Mouse (Mus musculus) embryonic facial prominence, embryonic 15.5 days (tissue): ENCODE measurements at regions not wholly inside any gene's neighbourhood (a gene's known extent, or its start where the extent isn't known, plus 50 kb on each side); places are given as distances from the start of the nearest gene placed in this dataset.

Source experiments
- ATAC-seq: fragments of 200-750 bp; cut with Nextera tagmentation; 2 replicates; pipeline ENCODE4 v1.8.0; 2017; ENCODE audit warnings: low read depth, moderate TSS enrichment; ENCODE audit not compliant: insufficient number of reproducible peaks, low FRiP score, low TSS enrichment
- H3K27ac ChIP-seq: fragments of 300-500 bp; sonication (generic); replicated peaks from 2 replicates; pipeline ENCODE4 v1.5.1; 2015; ENCODE audit warnings: mild to moderate bottlenecking, inconsistent platforms
- H3K27me3 ChIP-seq: fragments of 300-500 bp; sonication (generic); 2 replicates; pipeline ENCODE4 v1.6.1; 2015; ENCODE audit warnings: inconsistent platforms
- H3K36me3 ChIP-seq: fragments of 300-500 bp; sonication (generic); 2 replicates; pipeline ENCODE4 v1.6.1; 2015; ENCODE audit warnings: mild to moderate bottlenecking, inconsistent platforms
- H3K4me1 ChIP-seq: fragments of 300-500 bp; sonication (generic); 2 replicates; pipeline ENCODE4 v1.6.1; 2015; ENCODE audit warnings: inconsistent platforms
- H3K4me2 ChIP-seq: fragments of 300-500 bp; sonication (generic); replicated peaks from 2 replicates; pipeline ENCODE4 v1.6.1; 2015; ENCODE audit warnings: mild to moderate bottlenecking, inconsistent platforms
- H3K4me3 ChIP-seq: fragments of 300-500 bp; sonication (generic); replicated peaks from 2 replicates; pipeline ENCODE4 v1.5.1; 2015; ENCODE audit warnings: mild to moderate bottlenecking, inconsistent platforms
- H3K9ac ChIP-seq: fragments of 300-500 bp; sonication (generic); 2 replicates; pipeline ENCODE4 v1.6.1; 2015; ENCODE audit warnings: inconsistent platforms
- H3K9me3 ChIP-seq: fragments of 300-500 bp; sonication (generic); replicated peaks from 2 replicates; pipeline ENCODE4 v1.6.1; 2016; ENCODE audit warnings: inconsistent platforms
- WGBS: fragments of 180-500 bp; shearing (Covaris S2); methylation state at CpG from one replicate; pipeline ENCODE4 v1.1.7; 2015; 5-methylcytosine and 5-hydroxymethylcytosine counted together

GRCm38 (mm10) chr15:62490548-62490947 is 1354.4 kb downstream of the Gsdmc2 start:
- H3K4me2 ChIP-seq = no peak overlapping the region

GRCm38 (mm10) chr15:62486540-62486939 is 1358.4 kb downstream of the Gsdmc2 start:
- Histone ChIP-seq H3K9ac (no peak overlapping the region), H3K36me3 (no peaks in the 10 kb centered on the region), H3K9me3 (no peaks in the 10 kb centered on the region), H3K4me2 (no peak overlapping the region), H3K4me1 (no peaks in the 10 kb centered on the region), H3K27me3 (no peaks in the 10 kb centered on the region), H3K4me3 (no peak overlapping the region), H3K27ac (no peak overlapping the region)
- no peak for ATAC-seq
- WGBS = 70% methylated on average over 6 of the region's 6 CpGs

More at GRCm38 (mm10) chr15:62490548-62490947, 1354.4 kb downstream of the Gsdmc2 start:
- Histone ChIP-seq H3K4me1 (no peaks in the 10 kb centered on the region), H3K9me3 (no peaks in the 10 kb centered on the region), H3K36me3 (no peaks in the 10 kb centered on the region), H3K27ac (no peak overlapping the region), H3K27me3 (no peaks in the 10 kb centered on the region), H3K4me3 (no peak overlapping the region), H3K9ac (no peak overlapping the region)
- WGBS = 75% methylated on average over 2 of the region's 2 CpGs
- no peak for ATAC-seq

GRCm38 (mm10) chr15:62484350-62484749 is 1360.6 kb downstream of the Gsdmc2 start:
- Histone ChIP-seq H3K27ac (no peak overlapping the region), H3K4me3 (no peak overlapping the region), H3K9me3 (no peaks in the 10 kb centered on the region), H3K4me2 (no peak overlapping the region), H3K36me3 (no peaks in the 10 kb centered on the region), H3K4me1 (no peaks in the 10 kb centered on the region), H3K9ac (no peak overlapping the region), H3K27me3 (no peaks in the 10 kb centered on the region)
- no peak for ATAC-seq
- 87% methylated on average over 3 of the region's 3 CpGs for WGBS

DNA sequence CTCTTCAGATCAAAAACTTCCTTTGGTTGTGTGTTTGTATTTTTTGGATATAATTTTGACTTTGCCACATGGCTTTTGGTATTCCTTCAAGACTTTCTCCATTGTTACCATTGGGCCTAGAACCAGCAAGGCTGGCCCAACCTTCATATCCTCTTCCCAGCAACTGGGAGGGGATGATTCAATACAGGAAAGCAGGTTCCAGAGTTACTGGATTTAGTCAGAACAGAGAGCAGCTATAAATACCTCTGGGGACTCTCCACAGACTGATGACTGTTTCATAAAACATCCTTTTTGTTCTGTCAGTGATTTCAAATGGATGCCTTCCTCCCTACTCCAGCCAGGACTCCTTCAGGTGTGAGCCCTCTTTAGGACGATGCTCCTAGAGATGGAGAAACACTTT is 1361.4 kb downstream of the Gsdmc2 start:
- H3K4me3 ChIP-seq = no peak overlapping the region
- ATAC-seq = no peak
- no peak overlapping the region for H3K27ac ChIP-seq
- no peaks in the 10 kb centered on the region for H3K9me3 ChIP-seq
- H3K4me2 ChIP-seq = no peak overlapping the region
- no peaks in the 10 kb centered on the region for H3K36me3 ChIP-seq
- H3K27me3 ChIP-seq = no peaks in the 10 kb centered on the region
- H3K4me1 ChIP-seq = no peaks in the 10 kb centered on the region
- WGBS = 85% methylated on average over 1 of the region's 1 CpGs
- H3K9ac ChIP-seq = no peak overlapping the region

DNA sequence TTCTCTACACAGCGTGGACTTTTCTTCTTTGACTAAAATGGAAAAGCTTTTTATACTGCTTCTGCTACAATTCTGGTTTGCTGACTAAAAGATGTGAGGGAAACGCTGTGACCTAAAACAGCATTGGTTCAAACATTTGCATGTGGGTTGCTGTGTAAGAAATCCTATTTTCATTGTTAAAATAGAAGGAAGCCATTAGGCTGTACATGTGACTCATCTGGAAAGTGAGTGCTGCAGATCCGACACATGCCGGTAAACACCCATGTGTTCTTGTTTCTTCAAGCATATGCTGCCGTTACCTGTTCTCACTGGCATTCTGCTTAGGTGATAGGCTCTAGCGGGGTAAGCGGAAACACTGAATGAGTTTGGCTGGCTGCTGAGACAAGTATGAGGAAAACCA is 1362.6 kb downstream of the Gsdmc2 start:
- no peaks in the 10 kb centered on the region for H3K9me3 ChIP-seq
- no peaks in the 10 kb centered on the region for H3K27me3 ChIP-seq
- H3K4me2 ChIP-seq = no peak overlapping the region
- H3K36me3 ChIP-seq = no peaks in the 10 kb centered on the region
- 77% methylated on average over 7 of the region's 7 CpGs for WGBS
- no peak overlapping the region for H3K27ac ChIP-seq
- no peak for ATAC-seq
- no peak overlapping the region for H3K4me3 ChIP-seq
- no peak overlapping the region for H3K9ac ChIP-seq
- H3K4me1 ChIP-seq = no peaks in the 10 kb centered on the region

DNA sequence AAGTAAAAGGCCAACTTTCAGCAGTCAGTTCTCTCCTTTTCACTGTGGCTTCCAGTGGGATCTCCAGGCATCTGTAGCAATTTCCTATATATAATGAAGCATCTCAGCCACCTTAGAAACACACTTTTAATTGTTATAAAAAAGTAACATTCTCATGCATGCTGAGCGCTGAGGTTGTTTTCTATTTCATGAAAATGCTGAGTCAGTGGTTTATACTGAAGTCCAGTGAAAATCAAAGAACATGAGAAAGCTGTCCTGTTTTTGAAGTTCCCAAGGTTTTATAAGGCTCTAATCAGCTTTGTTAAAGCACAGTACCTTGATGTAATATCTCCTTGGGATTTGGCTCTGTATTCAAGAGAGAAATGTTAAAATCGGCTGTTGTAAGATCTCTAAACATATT is 1367.2 kb downstream of the Gsdmc2 start:
- no peak overlapping the region for H3K27ac ChIP-seq
- H3K27me3 ChIP-seq = no peaks in the 10 kb centered on the region
- no peak overlapping the region for H3K4me3 ChIP-seq
- H3K4me1 ChIP-seq = no peaks in the 10 kb centered on the region
- WGBS = 86% methylated on average over 2 of the region's 2 CpGs
- ATAC-seq = no peak
- no peaks in the 10 kb centered on the region for H3K36me3 ChIP-seq
- H3K4me2 ChIP-seq = no peak overlapping the region
- no peaks in the 10 kb centered on the region for H3K9me3 ChIP-seq
- no peak overlapping the region for H3K9ac ChIP-seq

DNA sequence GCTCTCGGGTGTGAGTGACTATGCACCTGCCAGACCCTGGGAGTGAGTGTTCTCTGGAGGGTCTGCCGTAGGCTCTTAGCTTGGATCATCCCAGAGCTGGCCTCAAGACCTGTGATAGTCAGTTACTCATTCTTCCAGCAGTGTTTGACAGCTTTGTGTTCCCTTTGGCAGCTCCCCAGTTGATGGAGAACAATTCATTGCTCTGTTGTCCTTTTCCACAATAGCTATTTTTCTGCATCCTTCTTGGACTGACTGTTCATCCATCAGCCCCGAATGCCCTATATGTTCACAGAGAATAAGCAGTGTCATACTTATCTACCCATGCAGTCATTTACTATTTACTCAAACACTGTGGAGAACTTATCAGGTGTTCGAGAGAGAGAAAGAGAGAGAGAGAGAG is 1368.5 kb downstream of the Gsdmc2 start:
- H3K4me3 ChIP-seq = no peak overlapping the region
- H3K27ac ChIP-seq = no peak overlapping the region
- no peak overlapping the region for H3K9ac ChIP-seq
- H3K4me2 ChIP-seq = no peak overlapping the region
- no peaks in the 10 kb centered on the region for H3K4me1 ChIP-seq
- WGBS = 87% methylated on average over 4 of the region's 4 CpGs
- no peak for ATAC-seq
- H3K9me3 ChIP-seq = no peaks in the 10 kb centered on the region
- H3K27me3 ChIP-seq = no peaks in the 10 kb centered on the region
- H3K36me3 ChIP-seq = no peaks in the 10 kb centered on the region

- Histone ChIP-seq H3K4me3 (no peak overlapping the region), H3K4me2 (no peak overlapping the region), H3K4me1 (no peaks in the 10 kb centered on the region), H3K9me3 (no peaks in the 10 kb centered on the region), H3K36me3 (no peaks in the 10 kb centered on the region), H3K27ac (no peak overlapping the region), H3K9ac (no peak overlapping the region), H3K27me3 (no peaks in the 10 kb centered on the region)
- ATAC-seq = no peak
- 62% methylated on average over 7 of the region's 7 CpGs for WGBS
Measured at GRCm38 (mm10) chr15:62470683-62471331, 1374.2 kb downstream of the Gsdmc2 start.

DNA sequence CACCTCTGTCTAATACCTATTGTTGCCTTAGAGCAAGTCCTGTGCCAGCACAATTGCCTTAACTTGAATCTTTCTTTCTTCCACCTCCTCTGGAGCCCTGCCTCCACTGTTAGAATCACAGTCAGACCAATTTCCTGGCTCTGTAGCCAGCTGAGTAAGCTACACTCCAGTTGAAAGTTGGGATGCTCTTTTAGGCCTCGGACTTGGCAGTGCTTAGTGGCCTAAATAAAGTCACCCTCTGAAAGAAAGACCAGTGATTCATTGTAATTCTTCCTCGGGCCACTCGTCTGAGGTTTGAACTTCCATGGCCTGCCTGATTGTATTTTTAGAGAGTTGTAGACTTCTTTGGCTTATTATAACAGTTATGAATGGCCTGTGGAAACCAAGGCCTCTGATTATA is 1376.9 kb downstream of the Gsdmc2 start:
- WGBS = 79% methylated on average over 3 of the region's 3 CpGs
- Histone ChIP-seq H3K4me3 (no peak overlapping the region), H3K27ac (no peak overlapping the region), H3K9me3 (no peaks in the 10 kb centered on the region), H3K36me3 (no peaks in the 10 kb centered on the region), H3K27me3 (no peaks in the 10 kb centered on the region), H3K4me1 (no peaks in the 10 kb centered on the region; the same call in 1 of the 2 replicates), H3K4me2 (no peak overlapping the region), H3K9ac (no peak overlapping the region)
- ATAC-seq = no peak

DNA sequence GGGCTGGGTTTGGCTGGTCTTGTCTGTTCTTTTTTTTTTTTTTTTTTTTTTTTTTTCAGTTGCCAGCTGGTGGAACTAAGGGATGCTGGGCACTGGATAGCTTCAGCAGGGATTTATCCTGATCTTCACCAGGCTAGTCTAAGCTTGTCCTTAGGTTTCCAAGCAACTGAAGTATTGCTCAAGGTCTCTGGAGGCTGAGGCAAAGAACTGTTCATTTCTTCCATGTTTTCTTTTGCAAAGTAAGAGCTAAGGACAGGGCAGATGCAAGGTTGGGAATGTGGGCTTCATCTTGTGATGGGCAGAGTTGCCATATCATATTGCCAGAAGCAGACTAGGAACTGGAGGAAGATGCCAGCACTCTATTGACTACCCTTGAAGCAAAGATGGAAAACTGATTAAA is 1378.1 kb downstream of the Gsdmc2 start:
- ATAC-seq = no peak; the same call in 1 of the 2 replicates
- Histone ChIP-seq H3K4me1 (no peaks in the 10 kb centered on the region; the same call in 1 of the 2 replicates), H3K27ac (no peak overlapping the region), H3K9me3 (no peaks in the 10 kb centered on the region), H3K27me3 (no peaks in the 10 kb centered on the region), H3K4me3 (no peak overlapping the region), H3K4me2 (no peak overlapping the region), H3K9ac (no peak overlapping the region), H3K36me3 (no peaks in the 10 kb centered on the region)

- H3K9me3 ChIP-seq = no peaks in the 10 kb centered on the region
- no peak overlapping the region for H3K4me3 ChIP-seq
- no peaks in the 10 kb centered on the region for H3K27me3 ChIP-seq
- 68% methylated on average over 6 of the region's 6 CpGs for WGBS
- H3K36me3 ChIP-seq = no peaks in the 10 kb centered on the region
- H3K4me1 ChIP-seq = no peaks in the 10 kb centered on the region; the same call in 1 of the 2 replicates
- no peak overlapping the region for H3K4me2 ChIP-seq
- H3K27ac ChIP-seq = no peak overlapping the region
- ATAC-seq = peak; percentile 76
- no peak overlapping the region for H3K9ac ChIP-seq
Measured at GRCm38 (mm10) chr15:62465026-62465839, 1379.7 kb downstream of the Gsdmc2 start.

- H3K4me2 ChIP-seq = no peak overlapping the region
- no peak overlapping the region for H3K4me3 ChIP-seq
- no peaks in the 10 kb centered on the region for H3K36me3 ChIP-seq
- H3K27me3 ChIP-seq = no peaks in the 10 kb centered on the region
- no peaks in the 10 kb centered on the region; the same call in 1 of the 2 replicates for H3K4me1 ChIP-seq
- no peak overlapping the region for H3K27ac ChIP-seq
- ATAC-seq = no peak
- H3K9me3 ChIP-seq = no peaks in the 10 kb centered on the region
- 31% methylated on average over 3 of the region's 3 CpGs for WGBS
- H3K9ac ChIP-seq = no peak overlapping the region
Measured at GRCm38 (mm10) chr15:62462698-62463097, 1382.3 kb downstream of the Gsdmc2 start.
